Mouse (Mus musculus) stomach, embryonic 14.5 days (tissue): ENCODE results near the gene Thap8. TPM values are rescaled to one million over a fixed set of nuclear protein-coding genes. Genes with fewer than 3 reads are reported as not detected.
"Not testable (repeated sequence)": the region's sequence is repeated elsewhere in the genome, so short reads cannot be mapped to it uniquely, and the experiment has no call there.

Source experiments
- ATAC-seq: fragments of 200-750 bp; cut with Nextera tagmentation; 2 replicates; pipeline ENCODE4 v1.8.0; 2017; ENCODE audit warnings: low read depth, moderate TSS enrichment; ENCODE audit not compliant: insufficient number of reproducible peaks, insufficient read depth, low FRiP score
- H3K27ac ChIP-seq: fragments of 300-500 bp; sonication (generic); 2 replicates; pipeline ENCODE4 v1.5.1; 2014; ENCODE audit warnings: mild to moderate bottlenecking, low read length, moderate library complexity, mixed read lengths
- H3K27me3 ChIP-seq: fragments of 300-500 bp; sonication (generic); 2 replicates; pipeline ENCODE4 v1.6.1; 2014; ENCODE audit warnings: low read length, control low read depth, mixed read lengths; ENCODE audit not compliant: control insufficient read depth, insufficient read depth
- H3K36me3 ChIP-seq: fragments of 300-500 bp; sonication (generic); 2 replicates; pipeline ENCODE4 v1.6.1; 2014; ENCODE audit warnings: mild to moderate bottlenecking, control low read depth, low read length, moderate library complexity, mixed read lengths; ENCODE audit not compliant: control insufficient read depth, insufficient read depth
- H3K4me1 ChIP-seq: fragments of 300-500 bp; sonication (generic); 2 replicates; pipeline ENCODE4 v1.6.1; 2014; ENCODE audit warnings: low read length, control low read depth, mixed read lengths; ENCODE audit not compliant: control insufficient read depth, insufficient read depth
- H3K4me2 ChIP-seq: fragments of 300-500 bp; sonication (generic); replicated peaks from 2 replicates; pipeline ENCODE4 v1.6.1; 2014; ENCODE audit warnings: low read depth, low read length, control low read depth
- H3K4me3 ChIP-seq: fragments of 300-500 bp; sonication (generic); 2 replicates; pipeline ENCODE4 v1.5.1; 2014; ENCODE audit warnings: low read depth, low read length, control low read depth
- H3K9ac ChIP-seq: fragments of 300-500 bp; sonication (generic); replicated peaks from 2 replicates; pipeline ENCODE4 v1.6.1; 2014; ENCODE audit warnings: low read depth, mild to moderate bottlenecking, control low read depth, low read length, moderate library complexity, mixed read lengths
- H3K9me3 ChIP-seq: fragments of 300-500 bp; sonication (generic); 2 replicates; pipeline ENCODE4 v1.6.1; 2016; ENCODE audit warnings: low read depth, low read length, control low read depth; ENCODE audit not compliant: control insufficient read depth
- WGBS: fragments of 180-500 bp; shearing (Covaris S2); extraction: QIAGEN DNeasy Blood & Tissue Kit; methylation state at CpG from one replicate; pipeline ENCODE4 v1.1.7; 2014; 5-methylcytosine and 5-hydroxymethylcytosine counted together
- polyA plus RNA-seq: library from polyadenylated mRNA; unstranded; fragments of >200 nt; fragmentation: Nextera tagmentation; extraction: Ambion mirVana; gene quantifications from 2 replicates; pipeline ENCODE4 v1.2.1, GENCODE M21; 2014

Gene Thap8
- polyA plus RNA-seq, 1 experiment from 2014 or later, result 0.25 TPM

DNA sequence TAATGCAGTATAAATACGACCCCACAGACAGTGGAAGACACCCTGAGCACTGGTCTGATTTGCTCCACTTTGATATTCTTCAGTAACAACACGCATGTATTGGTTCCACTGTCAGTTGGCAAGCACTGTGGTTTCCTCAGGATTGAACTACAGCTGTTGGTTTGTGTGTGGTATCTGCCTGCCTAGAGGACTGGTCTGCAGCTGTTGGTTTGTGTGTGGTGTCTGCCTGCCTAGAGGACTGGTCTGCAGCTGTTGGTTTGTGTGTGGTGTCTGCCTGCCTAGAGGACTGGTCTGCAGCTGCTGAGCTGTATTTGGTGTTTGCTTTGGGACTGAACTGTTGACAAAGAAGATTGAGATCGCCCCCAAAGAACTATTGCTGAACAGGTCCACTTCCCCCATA lies 42.5 kb upstream of the Thap8 start:
- not testable (repeated sequence) for H3K4me3 ChIP-seq, H3K9me3 ChIP-seq, H3K36me3 ChIP-seq, ATAC-seq, H3K4me1 ChIP-seq, H3K4me2 ChIP-seq, H3K9ac ChIP-seq, H3K27me3 ChIP-seq, H3K27ac ChIP-seq
- WGBS, result 85% methylated on average over 3 of the region's 3 CpGs

- no peak overlapping the region for H3K4me3 ChIP-seq
- no peaks in the 10 kb centered on the region for H3K27me3 ChIP-seq
- ATAC-seq, result no peak; the same call in 1 of the 2 replicates
- H3K9me3 ChIP-seq, result no peaks in the 10 kb centered on the region
- H3K9ac ChIP-seq, result no peak overlapping the region
- H3K27ac ChIP-seq, result no peak overlapping the region
- H3K36me3 ChIP-seq, result peaks cover 3% of the 10 kb centered on the region; the same call in 1 of the 2 replicates
- no peaks in the 10 kb centered on the region for H3K4me1 ChIP-seq
- 79% methylated on average over 12 of the region's 12 CpGs for WGBS
- no peak overlapping the region for H3K4me2 ChIP-seq
Measured at GRCm38 (mm10) chr7:30251956-30252954, 27.6 kb upstream of the Thap8 start.

GRCm38 (mm10) chr7:30265041-30265440 lies 14.9 kb upstream of the Thap8 start:
- no peaks in the 10 kb centered on the region for H3K27me3 ChIP-seq
- no peaks in the 10 kb centered on the region; the same call in 1 of the 2 replicates for H3K36me3 ChIP-seq
- no peak overlapping the region for H3K4me2 ChIP-seq
- no peaks in the 10 kb centered on the region for H3K4me1 ChIP-seq
- no peak for ATAC-seq
- no peak overlapping the region for H3K4me3 ChIP-seq
- WGBS, result 63% methylated on average over 2 of the region's 2 CpGs
- no peaks in the 10 kb centered on the region for H3K9me3 ChIP-seq
- no peak overlapping the region for H3K27ac ChIP-seq
- H3K9ac ChIP-seq, result no peak overlapping the region

- no peak overlapping the region for H3K27ac ChIP-seq
- H3K4me3 ChIP-seq, result no peak overlapping the region
- no peak for ATAC-seq
- no peak overlapping the region for H3K9ac ChIP-seq
- WGBS, result 91% methylated on average over 5 of the region's 5 CpGs
- no peak overlapping the region for H3K4me2 ChIP-seq
- peaks cover 3% of the 10 kb centered on the region; the same call in 1 of the 2 replicates for H3K36me3 ChIP-seq
- H3K9me3 ChIP-seq, result no peaks in the 10 kb centered on the region
- H3K27me3 ChIP-seq, result no peaks in the 10 kb centered on the region
- no peaks in the 10 kb centered on the region for H3K4me1 ChIP-seq
Measured at GRCm38 (mm10) chr7:30265531-30265930, 14.4 kb upstream of the Thap8 start.

- Histone ChIP-seq H3K9ac (no peak overlapping the region), H3K4me2 (no peak overlapping the region), H3K9me3 (no peaks in the 10 kb centered on the region), H3K36me3 (peaks cover 3% of the 10 kb centered on the region; the same call in 1 of the 2 replicates), H3K27me3 (no peaks in the 10 kb centered on the region), H3K4me1 (no peaks in the 10 kb centered on the region), H3K4me3 (no peak overlapping the region), H3K27ac (no peak overlapping the region)
- 89% methylated on average over 7 of the region's 7 CpGs for WGBS
- no peak for ATAC-seq
Measured at GRCm38 (mm10) chr7:30265935-30266334, 14.0 kb upstream of the Thap8 start.

GRCm38 (mm10) chr7:30266780-30267179 lies 13.1 kb upstream of the Thap8 start:
- Histone ChIP-seq H3K4me1 (no peaks in the 10 kb centered on the region), H3K9me3 (no peaks in the 10 kb centered on the region), H3K4me2 (no peak overlapping the region), H3K36me3 (peaks cover 3% of the 10 kb centered on the region; the same call in 1 of the 2 replicates), H3K9ac (no peak overlapping the region), H3K4me3 (no peak overlapping the region), H3K27ac (no peak overlapping the region), H3K27me3 (no peaks in the 10 kb centered on the region)
- no peak for ATAC-seq
- WGBS, result 64% methylated on average over 3 of the region's 3 CpGs

GRCm38 (mm10) chr7:30269641-30270040 lies 10.3 kb upstream of the Thap8 start:
- Histone ChIP-seq H3K4me2 (no peak overlapping the region), H3K9ac (no peak overlapping the region), H3K27ac (no peak overlapping the region), H3K27me3 (no peaks in the 10 kb centered on the region), H3K4me3 (no peak overlapping the region), H3K9me3 (no peaks in the 10 kb centered on the region), H3K36me3 (peaks cover 3% of the 10 kb centered on the region; the same call in 1 of the 2 replicates), H3K4me1 (no peaks in the 10 kb centered on the region)
- no peak for ATAC-seq
- 85% methylated on average over 4 of the region's 4 CpGs for WGBS

DNA sequence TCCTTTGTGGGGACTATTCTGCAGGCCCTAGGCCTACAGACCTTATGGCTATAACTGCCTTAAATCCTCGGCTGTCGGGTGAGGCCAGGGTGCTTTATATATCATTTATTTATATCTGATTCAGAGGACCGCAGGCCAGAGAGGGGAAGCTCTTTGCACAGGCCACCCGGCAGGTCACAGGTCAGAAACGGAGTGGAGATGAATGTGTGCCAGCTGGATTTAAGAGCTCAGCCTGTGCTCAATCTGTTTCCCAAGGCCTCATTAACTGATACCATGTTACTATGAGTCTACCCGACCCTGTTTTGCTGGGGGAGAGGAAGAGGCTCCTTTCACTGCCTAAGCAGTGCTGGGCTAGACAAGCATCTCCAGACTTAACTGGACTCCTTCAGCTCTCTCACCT lies 5.5 kb upstream of the Thap8 start:
- peaks cover 3% of the 10 kb centered on the region; the same call in 1 of the 2 replicates for H3K36me3 ChIP-seq
- H3K27ac ChIP-seq, result no peak overlapping the region
- H3K27me3 ChIP-seq, result no peaks in the 10 kb centered on the region
- H3K4me3 ChIP-seq, result no peak overlapping the region
- H3K4me1 ChIP-seq, result peaks cover 3% of the 10 kb centered on the region; the same call in 1 of the 2 replicates
- no peak overlapping the region for H3K4me2 ChIP-seq
- no peak for ATAC-seq
- WGBS, result 43% methylated on average over 6 of the region's 6 CpGs
- no peaks in the 10 kb centered on the region for H3K9me3 ChIP-seq
- H3K9ac ChIP-seq, result no peak overlapping the region
